Mouse (Mus musculus): Measurements from ENCODE around the gene Ephx4.

DNA sequence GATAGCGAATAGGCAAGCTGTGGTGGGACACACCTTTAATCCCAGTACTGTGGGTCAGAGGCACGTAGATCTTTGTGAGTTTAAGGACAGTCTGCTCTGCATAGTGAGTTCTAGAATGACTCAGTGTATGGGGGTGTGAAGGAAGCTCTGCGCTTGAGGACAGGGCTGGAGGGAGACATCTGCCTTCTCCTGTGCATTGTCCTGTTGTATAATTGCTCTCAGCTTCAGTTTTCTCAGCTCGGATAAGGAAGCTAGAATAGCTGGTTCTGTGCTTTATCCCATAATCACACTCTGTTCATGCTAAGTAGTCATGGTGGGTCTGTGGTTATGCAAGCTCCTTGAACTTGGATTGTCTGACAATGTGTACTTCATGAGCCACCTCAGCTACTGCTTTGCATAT, 46.2 kb downstream of the Ephx4 start:
- TF ChIP-seq CTCF (IDR thresholded peaks at IDR 0.05; ENCODE audit: borderline replicate concordance, insufficient read depth, low read depth, low read length), result no peak
- no peak for TF ChIP-seq POLR2A (IDR thresholded peaks at IDR 0.05; ENCODE audit: borderline replicate concordance, insufficient read depth, low read length)

Data from cerebellum, adult 2 months (tissue).